Mouse (Mus musculus): ENCODE measurements around the gene Frrs1l.
A peak's percentile ranks its signal among the peaks of the same experiment; 100 is the strongest.

Frrs1l gene

DNA sequence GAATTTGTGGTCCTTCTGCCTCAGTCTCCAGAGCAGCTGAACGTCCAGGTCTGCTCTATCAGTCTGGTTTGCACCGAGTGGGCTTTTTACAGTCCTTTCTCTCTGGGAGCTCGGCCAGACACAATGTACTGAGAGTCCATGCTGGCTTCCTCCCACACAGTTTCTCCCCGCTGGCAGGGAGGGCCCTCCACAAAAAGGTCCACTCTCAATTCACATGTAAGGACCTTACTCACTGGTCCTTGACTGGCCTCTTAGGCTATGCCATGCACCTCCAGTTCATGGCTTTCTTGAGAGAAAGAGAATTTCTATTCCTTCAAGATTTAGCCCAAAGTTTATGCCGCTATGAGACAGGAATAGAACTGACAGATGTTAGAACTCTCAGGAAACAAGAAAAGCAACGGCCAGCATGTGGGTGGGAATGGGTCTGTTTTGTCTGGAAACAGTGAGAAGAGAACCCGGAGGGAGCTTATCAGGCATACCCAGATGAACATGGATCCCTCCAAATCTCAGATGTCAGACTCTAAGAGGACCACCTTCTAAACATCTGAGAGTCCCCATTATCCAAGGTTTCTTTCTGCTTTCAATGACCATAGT, 24.5 kb downstream of the Frrs1l start:
- DNase-seq (ENCODE audit: low spot score): no peak

- DNase-seq (ENCODE audit: low spot score): no peak
Measured at GRCm38 (mm10) chr4:56963687-56964086, 26.5 kb downstream of the Frrs1l start.

DNA sequence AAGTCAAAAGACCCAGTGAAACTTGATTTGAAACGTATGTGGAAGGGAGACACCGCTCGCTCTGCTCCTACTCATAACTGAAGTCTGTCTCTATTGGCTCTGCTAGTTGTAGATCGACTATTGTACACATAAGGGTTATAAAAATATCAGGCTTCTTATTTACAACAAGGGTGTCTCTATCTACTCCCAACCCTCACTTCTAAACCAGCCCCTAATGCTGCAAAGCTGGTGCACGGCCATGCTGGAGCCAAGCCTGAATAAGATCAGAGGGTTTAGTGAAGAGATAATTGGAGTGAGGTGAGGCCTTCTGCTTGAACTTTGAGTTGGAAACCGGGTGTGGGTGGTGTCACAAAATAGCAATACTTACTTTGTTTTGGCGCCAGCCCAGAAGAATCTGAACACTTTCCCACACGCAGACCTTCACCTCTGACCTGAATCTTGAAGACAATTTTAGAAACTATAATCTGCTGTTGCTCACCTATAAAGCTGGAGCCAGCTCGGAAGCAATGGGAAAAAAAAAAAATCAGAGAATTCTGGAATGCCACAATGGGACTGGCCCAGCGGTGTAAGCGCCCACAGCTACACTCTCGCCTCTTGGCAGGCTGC, 28.8 kb downstream of the Frrs1l start:
- DNase-seq (ENCODE audit: low spot score): no peak

GRCm38 (mm10) chr4:56957518-56957917, 32.7 kb downstream of the Frrs1l start:
- no peak for DNase-seq (ENCODE audit: low spot score)

DNA sequence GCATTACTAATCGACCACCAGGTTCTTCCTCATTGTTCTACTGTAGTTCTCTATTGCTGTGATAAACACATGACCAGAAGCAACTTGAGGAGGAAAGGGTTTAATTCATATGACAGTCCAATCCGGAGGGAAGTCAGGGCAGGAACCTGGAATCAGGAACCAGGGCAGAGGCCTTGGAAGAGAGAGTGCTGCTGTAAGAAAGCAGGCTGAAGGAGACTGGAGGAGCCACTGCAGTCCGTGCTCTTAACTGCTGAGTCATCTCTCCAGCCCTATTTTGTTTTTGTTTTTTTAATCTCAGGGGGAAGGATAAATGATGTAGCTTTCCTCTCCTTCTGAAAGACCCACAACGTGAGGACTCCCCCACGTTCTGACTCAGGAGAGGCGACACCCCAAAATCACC, 37.0 kb downstream of the Frrs1l start:
- DNase-seq (ENCODE audit: low spot score): no peak

DNA sequence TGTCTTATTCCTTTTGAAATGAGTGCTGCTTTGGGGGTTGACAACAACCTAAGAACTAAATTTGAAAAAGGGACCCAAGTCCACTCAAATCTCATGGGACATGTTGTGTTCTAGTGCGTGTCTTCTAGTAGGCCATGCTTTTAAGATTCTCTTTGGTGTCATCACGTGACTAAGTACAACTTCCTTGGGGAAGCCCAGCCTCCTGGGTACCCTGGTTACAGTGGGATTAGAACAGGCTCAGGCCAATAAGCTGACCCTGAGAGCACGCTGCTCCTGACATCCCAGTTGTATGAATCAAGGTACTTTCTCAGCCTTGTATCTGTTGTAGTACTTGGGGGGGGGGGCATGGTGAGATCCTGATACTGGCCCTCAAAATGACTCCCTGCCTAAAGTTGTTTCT, 38.5 kb downstream of the Frrs1l start:
- DNase-seq (ENCODE audit: low spot score): no peak

DNA sequence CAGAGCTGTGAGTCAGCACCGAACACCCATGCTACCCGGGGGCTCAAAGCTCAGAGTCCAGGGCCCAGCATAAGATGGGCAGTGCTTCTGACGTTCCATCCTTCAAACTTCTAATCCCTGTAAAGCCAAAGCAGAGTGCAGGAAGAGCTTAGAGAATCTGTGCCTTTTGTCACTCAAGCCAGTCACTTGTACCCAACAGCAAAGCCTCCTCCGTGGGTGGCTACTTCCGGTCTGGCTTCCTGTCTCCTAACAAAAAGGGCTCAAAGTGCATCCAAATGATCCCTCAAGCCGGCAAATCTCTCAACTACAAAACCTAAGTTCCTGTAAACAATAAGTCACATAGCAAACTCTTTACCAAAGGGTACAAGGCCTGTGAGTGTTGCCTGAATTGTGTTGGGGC, 40.7 kb downstream of the Frrs1l start:
- no peak for DNase-seq (ENCODE audit: low spot score)

GRCm38 (mm10) chr4:56946641-56947640, 43.2 kb downstream of the Frrs1l start, which contains the start of gene Tmem245:
Gene Tmem245, minus strand, starts transcription at chr4:56947437.
- DNase-seq (ENCODE audit: low spot score): peak; percentile 91

- no peak for DNase-seq (ENCODE audit: low spot score)
Measured at GRCm38 (mm10) chr4:56946180-56946579, 44.0 kb downstream of the Frrs1l start.

GRCm38 (mm10) chr4:56944286-56944685, 45.9 kb downstream of the Frrs1l start:
- DNase-seq (ENCODE audit: low spot score): peak; percentile 41

- no peak for DNase-seq (ENCODE audit: low spot score)
Measured at GRCm38 (mm10) chr4:56943258-56943657, 46.9 kb downstream of the Frrs1l start.

GRCm38 (mm10) chr4:56942567-56942966, 47.6 kb downstream of the Frrs1l start:
- DNase-seq (ENCODE audit: low spot score): no peak

DNA sequence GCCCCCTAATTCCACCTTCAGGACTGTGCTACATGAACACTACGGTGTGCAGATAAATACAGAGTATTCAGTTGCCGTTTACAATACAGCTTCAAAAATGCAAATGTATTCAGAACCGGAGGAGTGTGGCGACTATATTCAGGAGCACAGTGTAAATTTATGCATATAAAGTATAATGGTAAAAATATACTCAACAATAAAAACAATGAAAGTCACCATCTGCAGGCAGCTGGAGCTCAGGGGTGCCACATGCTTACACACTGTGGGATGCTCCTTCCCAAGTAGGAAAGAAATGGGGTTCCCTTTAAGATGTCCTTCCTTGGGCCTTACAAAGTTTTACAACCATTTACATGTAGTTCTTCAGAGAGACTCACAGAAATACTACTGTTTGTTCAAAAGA, 48.7 kb downstream of the Frrs1l start:
- no peak for DNase-seq (ENCODE audit: low spot score)

DNA sequence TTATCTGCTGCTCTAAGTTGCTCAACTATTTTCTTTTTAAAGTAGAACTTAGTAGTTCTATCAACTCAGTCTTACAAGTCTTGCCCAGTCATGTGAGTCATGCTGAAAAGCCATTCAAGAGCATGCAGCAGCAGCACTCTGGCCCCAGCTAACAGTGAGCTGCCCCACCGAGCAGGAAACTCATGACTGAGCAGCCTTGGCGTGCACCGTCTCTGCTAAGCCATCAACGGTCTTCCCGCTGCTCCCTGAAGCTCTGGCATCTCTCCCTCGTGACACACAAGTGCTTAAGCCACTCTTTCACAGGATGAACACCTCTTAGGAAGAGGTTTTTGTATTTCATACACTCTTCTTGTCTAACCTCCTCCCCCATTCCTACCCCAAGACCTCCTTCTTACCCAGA, 53.1 kb downstream of the Frrs1l start:
- no peak for DNase-seq (ENCODE audit: low spot score)

DNA sequence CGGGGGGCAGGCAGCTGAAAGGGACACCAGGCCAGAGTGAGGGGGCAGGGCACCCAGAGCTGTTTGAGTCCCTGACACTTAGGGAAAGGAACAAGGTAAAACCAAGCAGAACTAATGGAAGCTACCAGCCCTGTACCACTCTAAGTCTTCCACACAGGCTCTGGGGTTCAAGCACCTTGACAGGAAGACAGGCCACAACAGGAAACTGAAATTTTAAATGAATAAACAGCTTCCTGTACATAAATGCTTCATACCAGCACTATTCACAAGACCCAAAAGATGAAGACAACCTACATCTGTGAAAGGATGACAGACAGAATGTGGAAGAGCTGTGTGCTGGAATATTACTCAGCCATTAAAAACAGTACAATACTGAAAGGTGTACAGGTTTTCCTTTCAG, 54.9 kb downstream of the Frrs1l start:
- DNase-seq (ENCODE audit: low spot score): no peak

GRCm38 (mm10) chr4:56933154-56933553, 57.0 kb downstream of the Frrs1l start:
- no peak for DNase-seq (ENCODE audit: low spot score)

GRCm38 (mm10) chr4:56932096-56932495, 58.1 kb downstream of the Frrs1l start:
- DNase-seq (ENCODE audit: low spot score): no peak

GRCm38 (mm10) chr4:56930312-56930711, 59.9 kb downstream of the Frrs1l start:
- no peak for DNase-seq (ENCODE audit: low spot score)

DNA sequence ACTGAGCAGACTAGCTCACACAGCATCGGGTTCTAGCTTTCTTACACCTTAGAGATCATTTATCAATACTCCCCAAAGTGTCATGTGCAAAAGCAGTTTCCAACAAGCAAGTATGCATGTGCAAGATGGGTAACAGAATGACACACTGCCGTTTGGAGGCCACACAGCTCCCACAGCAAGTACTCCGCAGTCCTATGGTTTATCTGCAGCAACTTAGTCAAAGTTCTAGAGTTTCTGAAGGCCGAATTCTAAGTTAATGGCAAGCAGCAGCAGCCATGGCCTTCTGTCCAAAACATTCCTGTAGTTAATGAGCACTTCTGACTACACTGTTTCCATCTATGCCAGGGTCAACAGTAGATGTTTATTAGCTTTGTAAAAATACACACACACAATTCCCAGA, 63.2 kb downstream of the Frrs1l start:
- no peak for DNase-seq (ENCODE audit: low spot score)

DNA sequence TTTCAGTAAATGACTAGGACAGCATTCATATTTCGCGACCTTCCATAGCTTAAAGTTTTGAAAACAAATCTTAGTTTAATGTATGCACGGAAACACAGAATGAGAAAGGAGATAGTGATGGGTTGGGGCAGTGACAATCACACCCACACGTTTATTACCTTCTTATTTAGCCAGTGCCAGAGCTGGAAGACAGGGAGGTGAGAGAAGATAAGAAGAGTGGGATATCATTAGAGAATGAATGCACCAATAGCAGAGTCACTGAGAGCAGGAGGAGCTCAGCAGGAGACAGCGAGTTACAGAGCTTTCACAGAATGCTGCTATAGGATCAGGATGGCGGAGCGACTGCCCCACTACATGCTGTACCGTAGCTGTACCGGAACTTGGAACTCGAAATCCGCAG, 68.0 kb downstream of the Frrs1l start:
- no peak for DNase-seq (ENCODE audit: low spot score)

DNA sequence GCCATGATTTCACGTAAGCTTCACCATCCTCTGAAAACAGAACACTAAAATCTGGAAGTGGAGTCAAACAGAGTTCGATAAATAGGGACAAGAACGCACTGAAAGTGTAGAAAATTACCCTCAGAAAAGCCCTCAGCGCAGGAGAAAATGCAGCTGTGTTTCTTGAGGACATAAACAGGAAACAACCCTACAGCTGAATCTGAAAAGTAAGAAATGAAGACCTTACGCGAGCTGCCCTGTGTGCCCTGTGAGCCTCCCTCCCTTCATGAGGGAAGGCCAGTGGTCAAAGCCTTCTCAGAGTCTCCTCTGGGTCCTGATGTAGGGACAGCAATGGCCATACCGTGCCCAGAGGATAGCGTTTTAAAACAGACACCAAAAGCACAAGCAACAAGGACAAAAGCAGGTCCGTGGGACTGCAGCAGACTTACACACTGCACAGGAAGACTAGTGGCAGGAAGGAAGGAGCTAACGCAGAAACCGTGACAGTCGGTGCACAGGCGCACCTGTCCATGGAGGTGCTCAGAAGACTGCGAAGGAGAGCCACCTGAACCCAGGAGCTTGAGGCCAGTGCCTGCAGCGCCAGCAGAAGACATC, 74.4 kb downstream of the Frrs1l start:
- DNase-seq (ENCODE audit: low spot score): no peak

GRCm38 (mm10) chr4:56914761-56915160, 75.4 kb downstream of the Frrs1l start:
- no peak for DNase-seq (ENCODE audit: low spot score)

DNA sequence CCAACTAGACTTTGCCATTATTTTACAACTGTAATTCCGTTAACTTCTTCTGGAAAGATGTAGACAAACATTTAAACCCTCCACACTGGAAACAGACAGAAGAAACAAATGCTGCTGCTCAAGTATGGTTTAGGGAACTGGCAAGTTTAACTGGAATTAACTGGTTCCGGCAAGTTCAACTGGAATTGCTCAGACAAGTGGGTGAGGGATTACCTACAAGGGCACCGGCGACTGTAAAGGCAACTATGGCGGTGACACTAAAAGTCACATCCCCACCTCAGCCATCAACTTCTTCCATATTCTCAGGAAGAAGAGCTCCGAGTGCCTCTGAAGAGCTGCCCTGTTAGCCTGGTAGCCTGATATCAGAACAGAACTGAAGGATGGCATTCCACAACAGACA, 75.9 kb downstream of the Frrs1l start:
- no peak for DNase-seq (ENCODE audit: low spot score)
